Mouse (Mus musculus): ENCODE results near the gene Tyro3.

DNA sequence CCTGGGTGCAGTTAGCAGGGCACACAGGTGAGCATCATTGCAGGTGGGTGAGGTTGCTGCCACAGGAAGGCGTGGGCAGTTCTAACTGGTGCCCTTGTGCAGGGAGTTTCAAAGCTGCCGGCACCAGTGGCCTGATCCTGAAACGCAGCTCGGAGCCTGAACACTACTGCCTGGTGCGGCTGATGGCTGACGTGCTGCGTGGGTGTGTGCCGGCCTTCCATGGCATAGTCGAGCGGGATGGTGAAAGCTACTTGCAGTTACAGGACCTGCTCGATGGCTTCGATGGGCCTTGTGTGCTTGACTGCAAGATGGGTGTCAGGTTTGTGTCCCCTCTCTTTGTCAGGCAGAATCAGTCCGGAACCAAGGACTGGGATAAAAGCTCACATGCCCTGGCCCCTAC lies 48.3 kb upstream of the Tyro3 start:
- TF ChIP-seq POLR2A (IDR thresholded peaks at IDR 0.05; ENCODE audit: borderline replicate concordance, extremely low read depth, insufficient read depth, insufficient read length, poor library complexity, severe bottlenecking): no peak
- TF ChIP-seq CTCF (IDR thresholded peaks at IDR 0.05; ENCODE audit: borderline replicate concordance, extremely low read depth, insufficient read depth, insufficient read length): no peak

All from brain, embryonic 14.5 days (tissue).